Comparison of ENCODE assay signal across 24 mouse cellular contexts in the genomic region with DNA sequence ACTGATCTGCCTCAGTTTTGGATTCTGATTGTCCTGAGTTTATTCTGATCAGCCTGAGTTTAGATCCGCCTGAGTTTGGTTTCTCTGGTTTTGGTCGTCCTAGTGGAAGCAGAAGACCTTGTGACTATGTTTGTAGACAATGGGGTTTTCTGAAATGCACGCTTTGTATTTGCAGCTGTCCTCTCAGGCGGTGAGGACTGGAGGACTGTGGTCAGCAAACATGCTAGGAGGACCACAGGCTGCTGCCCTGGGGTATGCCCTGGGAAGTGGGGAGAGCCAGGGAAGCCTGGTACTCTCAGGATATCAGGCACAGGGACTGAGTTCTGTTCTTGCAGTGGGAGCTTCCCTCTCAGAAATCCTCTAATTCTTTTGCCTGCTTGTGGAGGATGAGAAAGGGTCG. TPM values are rescaled to one million over a fixed set of nuclear protein-coding genes. Genes with fewer than 3 reads are reported as not detected.
"Had no signal": no experiment of that assay in that cellular context is flagged by ENCODE, and none has a peak within 500 bp of the region (broad histone marks: within the 10 kb centered on the region; RNA-seq: fewer than 3 reads in every experiment).

No protein-coding gene starts in this region.

- H3K36me3 ChIP-seq: neural tube, embryonic 13.5 days; neural tube, embryonic 15.5 days; stomach, embryonic 15.5 days had no signal

- H3K9ac ChIP-seq: neural tube, embryonic 13.5 days; neural tube, embryonic 15.5 days; stomach, embryonic 15.5 days had no signal

- H3K9me3 ChIP-seq: neural tube, embryonic 13.5 days; neural tube, embryonic 15.5 days; stomach, embryonic 15.5 days had no signal

- H3K27ac ChIP-seq: neural tube, embryonic 13.5 days; neural tube, embryonic 15.5 days; stomach, embryonic 15.5 days; stomach, postnatal 0 days had no signal

- H3K4me3 ChIP-seq: neural tube, embryonic 13.5 days; neural tube, embryonic 15.5 days; stomach, embryonic 15.5 days had no signal

- H3K27me3 ChIP-seq: neural tube, embryonic 13.5 days; neural tube, embryonic 15.5 days; stomach, embryonic 15.5 days had no signal

- H3K4me2 ChIP-seq: neural tube, embryonic 13.5 days; neural tube, embryonic 15.5 days; stomach, embryonic 15.5 days had no signal

- H3K4me1 ChIP-seq: neural tube, embryonic 13.5 days; neural tube, embryonic 15.5 days; stomach, embryonic 15.5 days had no signal

- DNase-seq: retina, postnatal 1 day; right cerebral cortex, adult 18-20 months; right cerebral cortex, postnatal 14 days; right cerebral cortex, postnatal 25 days; right cerebral cortex, postnatal 4 days; spleen, adult 18-20 months; thymus, adult 18-20 months; thymus, adult 2 months; thymus, postnatal 14 days; thymus, postnatal 25 days; thymus, postnatal 36 days; thymus, postnatal 4 days had no signal

RNA-seq across cellular contexts. Expression of gene Vmn2r78, which starts 22.4 kb away (rescaled TPM):
- polyA plus RNA-seq: neural tube, embryonic 13.5 days; neural tube, embryonic 14.5 days; neural tube, embryonic 15.5 days; small intestine, adult 2 months; spleen, adult 2 months; stomach, embryonic 14.5 days; stomach, embryonic 15.5 days; stomach, embryonic 16.5 days; stomach, postnatal 0 days; thymus, adult 2 months; thymus, postnatal 0 days; urinary bladder, adult 2 months had no signal

RNA-seq across cellular contexts. Expression of gene Vmn2r79, which starts 58.6 kb away (rescaled TPM):
- polyA plus RNA-seq: neural tube, embryonic 13.5 days; neural tube, embryonic 14.5 days; neural tube, embryonic 15.5 days; small intestine, adult 2 months; spleen, adult 2 months; stomach, embryonic 14.5 days; stomach, embryonic 15.5 days; stomach, embryonic 16.5 days; stomach, postnatal 0 days; testis, adult 2 months; thymus, adult 2 months; thymus, postnatal 0 days; urinary bladder, adult 2 months had no signal
